In genomic region chr3:27652451-27653011, GRCm38 (mm10) we compare ENCODE assay signal across 14 mouse cellular contexts. TPM values are rescaled to one million over a fixed set of nuclear protein-coding genes. Genes with fewer than 3 reads are reported as not detected.
A peak's percentile ranks its signal among the peaks of the same experiment; 100 is the strongest.
DNase-seq lines count a peak whose midpoint lies in the region; ATAC-seq and TF ChIP-seq lines count a peak whose summit lies in the region.
"Had no signal": no experiment of that assay in that cellular context is flagged by ENCODE, and none has a peak within 500 bp of the region (broad histone marks: within the 10 kb centered on the region; RNA-seq: fewer than 3 reads in every experiment).

No protein-coding gene starts in this region.

- intact Hi-C loops in gastrocnemius, adult 2 months (cut with DNase I) = no loop called here

- no peaks in the 10 kb centered on the region for H3K9me3 ChIP-seq in kidney, postnatal 0 days (replicated peaks; ENCODE audit: low read length)
- no peaks in the 10 kb centered on the region for H3K9me3 ChIP-seq in embryonic facial prominence, embryonic 15.5 days (replicated peaks)
- H3K9me3 ChIP-seq: hindbrain, embryonic 12.5 days had no signal

- H3K36me3 ChIP-seq in kidney, postnatal 0 days (ENCODE audit: insufficient read depth, low read length) = no peaks in the 10 kb centered on the region
- no peaks in the 10 kb centered on the region for H3K36me3 ChIP-seq in embryonic facial prominence, embryonic 15.5 days
- H3K36me3 ChIP-seq: hindbrain, embryonic 12.5 days had no signal

- 68% methylated on average over 9 of the region's 9 CpGs for WGBS in kidney, postnatal 0 days
- WGBS in embryonic facial prominence, embryonic 15.5 days = 55% methylated on average over 9 of the region's 9 CpGs

- H3K9ac ChIP-seq in kidney, postnatal 0 days (ENCODE audit: low read depth, low read length) = no peak overlapping the region
- H3K9ac ChIP-seq in embryonic facial prominence, embryonic 15.5 days = no peak overlapping the region
- H3K9ac ChIP-seq: forebrain, postnatal 0 days; hindbrain, embryonic 12.5 days had no signal

- no peak for ATAC-seq in kidney, postnatal 0 days (replicated peaks; ENCODE audit: low FRiP score, low read depth)
- ATAC-seq in embryonic facial prominence, embryonic 15.5 days (ENCODE audit: insufficient number of reproducible peaks, low FRiP score, low TSS enrichment, low read depth) = no peak
- peak; percentile 55 for ATAC-seq in megakaryocyte-erythroid progenitor cell, adult 5-6 weeks (replicated peaks; ENCODE audit: low FRiP score, low TSS enrichment, poor library complexity, severe bottlenecking)

- no peak overlapping the region for H3K4me3 ChIP-seq in gastrocnemius, adult 2 months
- no peak overlapping the region for H3K4me3 ChIP-seq in kidney, postnatal 0 days (replicated peaks; ENCODE audit: low read depth, low read length)
- H3K4me3 ChIP-seq in embryonic facial prominence, embryonic 15.5 days (replicated peaks) = no peak overlapping the region
- H3K4me3 ChIP-seq: hindbrain, embryonic 12.5 days had no signal

- TF ChIP-seq CTCF in gastrocnemius, adult 2 months (IDR thresholded peaks at IDR 0.05) = no peak
- TF ChIP-seq CTCF in kidney, postnatal 0 days (IDR thresholded peaks at IDR 0.05; ENCODE audit: low read depth) = peak; percentile 20; the same call in 1 of the 2 replicates

- no peak for DNase-seq in gastrocnemius, adult 2 months
- no peak for DNase-seq in gastrocnemius, postnatal 25 days
- no peak for DNase-seq in kidney, postnatal 0 days (ENCODE audit: low spot score)
- DNase-seq in kidney, postnatal 25 days = no peak
- no peak for DNase-seq in right cerebral cortex, postnatal 10 days (ENCODE audit: low spot score in 2 of 2)
- DNase-seq in layer of hippocampus, adult 9-10 months (ENCODE audit: low spot score) = no peak
- DNase-seq: cerebellum, adult 11-12 months; forebrain, postnatal 0 days; kidney, postnatal 10 days; layer of hippocampus, postnatal 36 days; thymus, adult 18-20 months had no signal

- no peak overlapping the region for H3K4me2 ChIP-seq in kidney, postnatal 0 days (ENCODE audit: low read length)
- H3K4me2 ChIP-seq in embryonic facial prominence, embryonic 15.5 days (replicated peaks) = no peak overlapping the region
- H3K4me2 ChIP-seq: hindbrain, embryonic 12.5 days had no signal

- H3K27ac ChIP-seq in gastrocnemius, adult 2 months = peak overlapping the region; percentile 63
- H3K27ac ChIP-seq in kidney, postnatal 0 days = no peak overlapping the region
- peak overlapping the region; percentile 51; the same call in 1 of the 2 replicates for H3K27ac ChIP-seq in embryonic facial prominence, embryonic 15.5 days (replicated peaks)
- H3K27ac ChIP-seq: hindbrain, embryonic 12.5 days had no signal

- H3K4me1 ChIP-seq in kidney, postnatal 0 days (replicated peaks; ENCODE audit: insufficient read depth, low read length) = peaks cover 20% of the 10 kb centered on the region
- H3K4me1 ChIP-seq in embryonic facial prominence, embryonic 15.5 days = peaks cover 83% of the 10 kb centered on the region

- H3K27me3 ChIP-seq in kidney, postnatal 0 days (ENCODE audit: insufficient read depth, low read length) = no peaks in the 10 kb centered on the region
- H3K27me3 ChIP-seq in embryonic facial prominence, embryonic 15.5 days = no peaks in the 10 kb centered on the region
- H3K27me3 ChIP-seq: hindbrain, embryonic 12.5 days had no signal

RNA-seq across cellular contexts. Expression of gene Fndc3b, which starts 58.6 kb away (rescaled TPM):
- 10 to 100 TPM; 13.8 to 24.9 TPM for total RNA-seq in gastrocnemius, adult 2 months (2021)
- total RNA-seq in gastrocnemius, postnatal 25 days (2021) = 10 to 100 TPM; 20.6 to 22.0 TPM
- polyA plus RNA-seq in kidney, postnatal 0 days (2015; fragmentation: Nextera tagmentation; extraction: Ambion mirVana) = 23.1 and 24.2 TPM in 2 replicates
- 31.8 and 33.9 TPM in 2 replicates for polyA plus RNA-seq in embryonic facial prominence, embryonic 15.5 days (2015; fragmentation: Nextera tagmentation; extraction: Ambion mirVana)
- 0.96 and 2.8 TPM in 2 replicates for total RNA-seq in megakaryocyte-erythroid progenitor cell, adult 5-6 weeks (2014; fragmentation: Nextera tagmentation)
- 0.28 and 1.3 TPM in 2 replicates for total RNA-seq in megakaryocyte-erythroid progenitor cell, adult 5-6 weeks (2017)
